Mouse (Mus musculus) heart, adult 18-20 months (tissue): ENCODE data around the gene Mctp1. TPM values are rescaled to one million over a fixed set of nuclear protein-coding genes. Genes with fewer than 3 reads are reported as not detected.

Source experiments
- DNase-seq, 2 experiments: peaks; one replicate each; pipeline ENCODE4 v3.0.0; 2021 to 2022; ENCODE audit warnings: mixed read lengths in 1 of 2
- total RNA-seq, 2 experiments: library from RNA; stranded (reverse); gene quantifications; 2 replicates each; pipeline ENCODE4 v1.2.3; 2021

Gene Mctp1
- total RNA-seq, 2 experiments from 2014 or later: 2.6 to 2.7 TPM

GRCm38 (mm10) chr13:76824932-76825694, 440.8 kb downstream of the Mctp1 start:
- DNase-seq: no peak

DNA sequence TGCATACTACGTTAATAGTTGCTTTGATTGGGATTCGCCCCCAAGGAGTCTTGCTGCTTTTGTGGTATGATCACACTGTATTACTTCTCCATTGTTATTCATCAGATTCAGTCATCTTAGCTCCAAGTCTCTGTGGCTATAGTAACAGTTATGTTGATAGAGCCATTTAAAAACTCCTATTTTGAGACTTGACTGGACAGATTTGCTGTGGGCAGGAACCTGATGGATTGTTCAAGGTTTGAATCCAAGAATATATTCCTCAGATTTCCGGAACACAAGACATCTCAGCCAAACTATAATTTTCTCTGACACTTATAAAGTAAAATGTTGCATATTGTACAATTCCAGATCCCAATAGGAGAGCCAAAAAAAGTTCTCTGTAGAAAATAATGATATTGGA, 443.4 kb downstream of the Mctp1 start:
- no peak for DNase-seq

DNA sequence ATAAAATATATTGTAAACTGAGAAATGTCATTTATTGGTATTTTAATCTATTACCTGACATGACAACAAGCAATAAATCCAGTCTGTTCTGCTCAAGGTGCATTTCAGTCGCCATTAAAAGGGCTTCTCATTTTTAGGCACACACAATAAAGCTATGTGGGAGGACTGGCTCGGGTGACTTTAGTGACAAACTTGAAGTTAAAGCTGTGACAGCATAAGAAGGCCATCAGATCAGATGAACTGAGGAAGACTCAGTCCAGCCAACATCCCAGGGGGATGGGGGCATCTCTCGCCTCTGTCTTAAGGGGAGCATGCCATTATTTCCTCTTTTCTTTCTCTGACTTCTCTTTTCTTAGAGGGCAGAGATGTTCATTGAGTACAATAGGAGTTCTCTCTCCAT, 453.7 kb downstream of the Mctp1 start:
- DNase-seq: no peak

DNA sequence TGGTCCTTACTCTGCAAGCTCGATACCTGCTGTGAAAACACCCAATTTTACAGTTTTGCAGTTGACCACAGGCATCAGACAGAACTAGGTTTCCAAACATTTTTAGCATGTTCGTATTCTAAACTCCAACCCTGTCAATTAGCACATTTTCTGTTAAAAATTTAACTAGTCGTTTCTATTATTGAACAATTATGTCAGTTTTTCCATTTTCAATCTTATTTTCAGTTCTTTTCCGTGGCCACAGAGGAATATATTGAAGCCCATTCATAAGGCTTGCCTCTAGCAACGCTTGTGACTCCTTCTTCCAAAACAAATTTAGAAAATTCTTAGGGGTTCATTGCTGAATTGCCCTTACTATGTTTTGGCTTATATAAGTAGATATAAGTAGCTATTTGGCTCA, 456.4 kb downstream of the Mctp1 start:
- no peak for DNase-seq

DNA sequence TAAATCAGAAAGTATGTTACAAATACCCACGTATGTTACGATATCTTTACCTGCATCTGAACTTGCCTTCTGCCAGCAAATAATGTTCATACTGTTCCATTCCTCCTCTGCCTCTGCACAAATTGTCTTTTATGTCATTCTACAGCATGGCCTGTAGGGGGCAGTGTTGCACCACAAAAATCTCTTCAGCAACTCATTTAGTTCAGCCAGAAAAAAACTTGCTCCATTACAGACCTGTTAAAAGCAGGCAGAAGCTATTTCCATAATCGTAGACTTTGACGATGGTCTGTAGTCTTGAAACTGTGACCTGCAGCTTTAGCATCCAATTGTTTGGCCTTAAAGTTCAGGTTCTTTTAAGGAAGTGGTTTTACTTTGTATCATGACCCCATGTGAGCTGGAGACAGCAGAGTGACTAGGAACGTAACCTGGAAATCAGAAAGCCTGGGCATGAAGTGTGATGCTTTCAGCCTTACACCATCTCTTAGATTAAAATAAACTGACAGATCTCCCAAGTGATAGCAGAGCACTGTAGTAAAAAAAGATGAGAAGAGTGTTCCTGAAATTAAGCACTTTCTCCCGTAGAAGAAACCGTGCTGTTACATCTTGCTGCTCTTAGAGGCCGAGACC, 460.4 kb downstream of the Mctp1 start:
- DNase-seq: peak; percentile 14 to 70

DNA sequence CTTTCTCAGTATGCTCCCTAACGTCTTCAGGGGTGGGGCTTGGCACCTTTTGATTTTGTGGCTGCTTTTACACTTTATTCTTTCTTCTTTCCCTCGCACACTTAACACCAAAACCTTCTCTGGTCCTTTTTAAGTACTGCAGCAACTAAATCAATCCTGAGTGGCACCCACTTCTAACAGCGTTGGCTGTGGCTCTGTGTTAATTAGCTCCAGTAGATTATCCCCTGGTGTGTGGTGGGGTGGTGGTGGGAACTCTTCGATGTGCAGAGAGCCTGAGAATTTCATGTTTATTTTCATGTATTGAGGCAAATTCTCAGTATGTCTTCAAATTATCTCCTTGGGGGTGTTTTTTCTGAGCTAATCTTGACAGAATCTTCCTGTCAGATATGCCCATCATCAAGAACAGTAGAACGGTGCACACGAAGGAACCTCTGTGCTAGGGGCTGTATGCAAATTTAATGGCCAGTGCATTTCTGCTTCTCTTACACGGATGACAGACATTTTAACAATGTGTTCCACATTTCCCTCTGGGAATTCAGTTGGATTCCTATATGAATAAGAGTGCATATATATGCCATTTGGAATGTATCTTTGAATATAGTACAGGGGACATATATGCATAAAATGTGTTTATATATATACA, 466.2 kb downstream of the Mctp1 start:
- DNase-seq: no peak

DNA sequence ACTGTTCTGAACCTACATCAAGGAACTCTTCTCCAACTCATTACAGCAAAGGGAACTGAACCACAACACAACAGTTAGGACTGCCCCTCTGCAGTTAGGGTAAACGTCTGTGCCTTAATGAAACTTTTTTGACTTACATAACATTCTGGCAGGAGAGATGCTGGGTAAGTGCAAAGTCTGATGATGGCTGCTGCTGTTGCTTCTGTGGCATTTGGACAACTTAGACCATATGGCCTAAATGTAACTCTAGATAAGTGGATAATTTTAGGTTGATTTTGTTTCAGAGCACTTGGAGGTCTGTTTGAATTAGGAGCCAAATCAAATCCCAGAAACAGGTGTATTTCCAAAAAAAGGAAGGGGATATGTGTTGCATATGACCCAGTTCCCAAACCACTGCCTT, 470.0 kb downstream of the Mctp1 start:
- DNase-seq: no peak

- DNase-seq: no peak
These were observed 470.7 kb downstream of the Mctp1 start for GRCm38 (mm10) chr13:76855021-76855420.

DNA sequence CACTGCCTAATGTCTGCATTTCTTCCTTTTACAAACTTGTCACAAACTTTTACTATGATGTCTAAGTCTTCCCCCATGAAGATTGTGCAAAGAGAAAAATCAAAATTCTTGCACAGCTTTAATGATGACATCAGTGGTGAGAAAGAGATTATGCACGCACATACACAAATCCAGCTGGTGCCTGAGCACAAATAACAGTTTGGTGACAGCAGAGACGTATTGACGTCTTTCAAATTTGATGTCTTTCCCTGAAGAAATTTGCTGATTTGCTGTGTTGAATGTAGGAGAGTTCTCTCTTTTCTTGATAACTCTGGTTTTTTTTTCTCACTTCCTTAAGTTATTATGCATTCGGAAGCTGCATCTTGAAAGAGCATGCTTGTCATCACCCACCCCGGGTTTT, 472.7 kb downstream of the Mctp1 start:
- no peak for DNase-seq

DNA sequence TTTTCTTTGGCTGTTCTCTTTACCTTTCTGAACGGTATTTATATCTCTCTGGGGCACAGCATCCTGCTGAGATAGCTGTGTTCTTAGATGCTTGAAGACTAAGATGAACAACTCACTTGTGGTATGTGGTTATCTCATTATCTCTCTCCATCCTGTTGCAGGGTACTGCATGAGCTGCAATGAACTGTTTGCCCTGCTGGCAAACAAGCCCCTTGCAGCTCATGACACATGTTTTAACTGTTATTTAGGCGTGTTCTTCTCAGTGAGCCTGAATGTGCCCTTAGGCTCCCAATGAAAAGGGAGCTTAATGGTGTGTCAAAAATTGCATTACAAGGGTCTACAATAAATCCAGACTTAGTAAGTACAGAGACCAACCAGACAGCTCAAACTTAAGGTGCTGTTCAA, 473.7 kb downstream of the Mctp1 start:
- no peak for DNase-seq

- DNase-seq: no peak
These were observed 486.0 kb downstream of the Mctp1 start for GRCm38 (mm10) chr13:76870291-76870690.

- DNase-seq: no peak
These were observed 493.8 kb downstream of the Mctp1 start for GRCm38 (mm10) chr13:76877887-76878763.

GRCm38 (mm10) chr13:76879008-76879407, 494.7 kb downstream of the Mctp1 start:
- DNase-seq: no peak

- DNase-seq: no peak
These were observed 500.3 kb downstream of the Mctp1 start for GRCm38 (mm10) chr13:76884517-76885092.

DNA sequence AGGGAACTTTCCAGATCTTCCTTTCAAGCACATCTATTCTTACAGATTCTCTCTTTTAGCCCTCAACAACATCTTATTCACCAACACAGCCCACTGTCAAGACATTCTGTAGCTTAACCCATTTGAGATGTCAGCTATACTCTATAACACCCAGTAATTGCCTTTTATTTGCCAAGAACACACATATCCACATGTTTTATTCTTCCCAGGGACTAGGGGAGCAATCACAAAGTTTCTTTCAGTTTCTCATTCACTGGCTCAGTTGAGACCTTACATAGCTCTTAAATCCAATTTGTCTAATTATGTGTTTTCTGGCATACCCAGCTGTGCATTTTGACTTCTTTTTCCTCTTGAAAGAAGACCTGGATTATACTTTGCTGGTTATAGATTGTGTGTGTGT, 508.7 kb downstream of the Mctp1 start:
- DNase-seq: no peak

- no peak for DNase-seq
These were observed 511.6 kb downstream of the Mctp1 start for GRCm38 (mm10) chr13:76895770-76896456.

DNA sequence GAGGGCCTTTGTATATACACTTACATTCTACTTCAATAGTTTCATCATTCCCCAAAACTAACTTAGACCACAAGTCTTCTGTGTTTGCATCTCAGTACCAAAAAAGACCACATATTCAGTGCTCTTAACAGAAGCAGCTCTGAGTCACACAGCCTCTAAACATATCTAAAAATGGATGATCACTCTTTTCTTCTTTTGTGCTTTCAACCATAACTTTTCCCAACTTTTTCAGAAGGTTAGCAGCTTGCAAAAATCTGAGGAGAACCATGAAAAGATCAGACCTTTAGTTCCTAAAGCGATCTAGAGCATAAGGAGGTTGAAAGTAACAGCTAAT, 512.1 kb downstream of the Mctp1 start:
- no peak for DNase-seq

DNA sequence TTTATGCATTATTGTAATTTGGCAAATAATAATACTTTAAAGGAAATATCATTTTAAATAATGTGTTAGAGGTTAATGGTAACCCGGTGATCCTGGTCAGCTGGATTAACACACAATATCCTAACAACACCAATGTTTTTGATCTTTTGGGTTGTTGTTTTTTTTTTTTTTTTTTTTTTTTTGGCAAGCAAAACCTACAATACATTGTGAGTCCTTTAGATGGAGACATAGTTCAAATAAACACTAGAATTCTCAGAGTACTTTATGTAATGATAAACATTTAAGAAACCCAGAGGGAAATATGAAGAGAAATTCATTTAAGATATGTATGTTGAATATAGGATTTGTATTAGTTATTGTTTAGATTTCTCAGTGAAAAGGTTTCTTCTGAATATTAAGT, 534.0 kb downstream of the Mctp1 start:
- no peak for DNase-seq

- no peak for DNase-seq
These were observed 542.5 kb downstream of the Mctp1 start for GRCm38 (mm10) chr13:76926851-76927250.

GRCm38 (mm10) chr13:76927875-76928440, 543.6 kb downstream of the Mctp1 start:
- DNase-seq: no peak

DNA sequence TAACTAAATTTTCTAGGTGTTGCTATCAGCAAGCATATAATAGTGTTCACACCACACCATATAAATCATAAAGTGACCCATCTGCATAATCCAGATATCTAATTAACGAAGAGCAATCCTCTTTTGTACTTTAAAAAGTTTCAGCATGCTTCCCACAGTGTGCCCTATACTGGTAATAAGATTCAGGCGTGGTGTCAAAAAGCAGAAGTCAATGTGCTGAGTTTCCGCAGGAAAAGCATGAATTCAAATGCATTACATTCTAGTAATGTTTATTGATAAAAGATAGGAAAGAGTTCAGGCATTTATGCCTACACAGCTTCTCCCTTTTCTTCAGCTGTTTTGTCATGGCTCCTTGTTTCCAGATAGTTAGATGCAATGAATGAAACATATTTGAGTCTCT, 544.8 kb downstream of the Mctp1 start:
- DNase-seq: no peak
